Mouse (Mus musculus) E14TG2a.4 (cell line): ENCODE data around the gene Ly6g5b.

Experiments
- H3K27me3 ChIP-seq: 2 replicates; pipeline ENCODE4 v1.6.1; 2014; ENCODE audit warnings: low read length, control low read depth; ENCODE audit not compliant: insufficient read depth
- H3K36me3 ChIP-seq: 2 replicates; pipeline ENCODE4 v1.6.1; 2014; ENCODE audit warnings: low read length, control low read depth; ENCODE audit not compliant: insufficient read depth
- H3K4me1 ChIP-seq: replicated peaks from 2 replicates; pipeline ENCODE4 v1.6.1; 2014; ENCODE audit warnings: low read depth, low read length, control low read depth
- H3K4me3 ChIP-seq: replicated peaks from 2 replicates; pipeline ENCODE4 v1.5.1; 2014; ENCODE audit warnings: mild to moderate bottlenecking, low read length
- H3K9me3 ChIP-seq: 2 replicates; pipeline ENCODE4 v1.6.1; 2014; ENCODE audit warnings: low read length, control low read depth
- CTCF ChIP-seq: conservative IDR thresholded peaks from 2 replicates; pipeline ENCODE4 v1.5.1; 2014; ENCODE audit warnings: low read length
- NANOG ChIP-seq: IDR thresholded peaks from 2 replicates; pipeline ENCODE4 v1.6.1; 2014; ENCODE audit warnings: borderline replicate concordance, low read length, mixed read lengths
- POU5F1 ChIP-seq: IDR thresholded peaks from 2 replicates; pipeline ENCODE4 v1.6.1; 2014; ENCODE audit warnings: low read length, borderline replicate concordance

The Ly6g5b gene

DNA sequence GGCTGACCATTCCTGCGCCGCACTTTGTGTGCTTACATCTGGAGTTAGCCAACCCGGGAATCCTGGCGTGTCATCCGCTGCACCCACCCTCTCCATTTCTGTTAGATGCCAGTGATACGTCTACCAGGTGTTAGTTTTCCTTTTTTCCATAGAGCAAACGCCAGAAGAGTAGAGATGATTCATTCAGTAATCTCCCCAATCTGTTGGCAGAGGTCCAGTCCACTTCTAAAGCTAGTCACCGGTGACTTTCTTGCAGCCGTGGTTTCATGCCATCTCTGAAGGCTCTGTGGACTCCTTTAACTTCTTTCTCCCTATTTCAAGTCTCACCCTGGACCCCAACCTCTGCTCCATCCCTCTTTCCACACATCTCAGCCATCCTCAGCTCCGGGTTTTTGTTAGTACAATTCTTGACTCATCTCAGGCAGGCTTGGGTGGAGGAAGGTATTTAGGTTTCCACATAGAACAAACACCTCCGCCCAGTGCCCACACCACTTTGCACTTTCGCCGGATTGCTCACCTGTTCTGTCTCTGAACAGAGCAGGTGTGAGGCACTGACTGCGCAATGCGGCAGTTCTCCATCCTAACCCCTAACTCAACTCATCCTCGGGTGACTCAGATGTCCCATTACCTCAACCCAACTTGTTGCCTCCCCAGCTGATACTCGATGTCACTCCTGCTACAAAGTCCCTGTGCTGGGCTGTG, 46.9 kb downstream of the Ly6g5b start:
- Histone ChIP-seq H3K36me3 (peaks cover 2% of the 10 kb centered on the region), H3K4me1 (peaks cover 85% of the 10 kb centered on the region), H3K9me3 (no peaks in the 10 kb centered on the region), H3K4me3 (no peak overlapping the region), H3K27me3 (peaks cover 34% of the 10 kb centered on the region)
- TF ChIP-seq POU5F1 (no peak), NANOG (no peak), CTCF (no peak)

GRCm38 (mm10) chr17:35066084-35066483, 49.1 kb downstream of the Ly6g5b start, which contains the start of gene Mpig6b:
TSS of gene Mpig6b (minus strand) at chr17:35066184.
- Histone ChIP-seq H3K27me3 (peaks cover 34% of the 10 kb centered on the region), H3K4me3 (peak within 1 kb of the TSS; percentile 76), H3K4me1 (peaks cover 89% of the 10 kb centered on the region), H3K9me3 (no peaks in the 10 kb centered on the region), H3K36me3 (peaks cover 17% of the 10 kb centered on the region)
- TF ChIP-seq POU5F1 (no peak), CTCF (no peak), NANOG (no peak)

DNA sequence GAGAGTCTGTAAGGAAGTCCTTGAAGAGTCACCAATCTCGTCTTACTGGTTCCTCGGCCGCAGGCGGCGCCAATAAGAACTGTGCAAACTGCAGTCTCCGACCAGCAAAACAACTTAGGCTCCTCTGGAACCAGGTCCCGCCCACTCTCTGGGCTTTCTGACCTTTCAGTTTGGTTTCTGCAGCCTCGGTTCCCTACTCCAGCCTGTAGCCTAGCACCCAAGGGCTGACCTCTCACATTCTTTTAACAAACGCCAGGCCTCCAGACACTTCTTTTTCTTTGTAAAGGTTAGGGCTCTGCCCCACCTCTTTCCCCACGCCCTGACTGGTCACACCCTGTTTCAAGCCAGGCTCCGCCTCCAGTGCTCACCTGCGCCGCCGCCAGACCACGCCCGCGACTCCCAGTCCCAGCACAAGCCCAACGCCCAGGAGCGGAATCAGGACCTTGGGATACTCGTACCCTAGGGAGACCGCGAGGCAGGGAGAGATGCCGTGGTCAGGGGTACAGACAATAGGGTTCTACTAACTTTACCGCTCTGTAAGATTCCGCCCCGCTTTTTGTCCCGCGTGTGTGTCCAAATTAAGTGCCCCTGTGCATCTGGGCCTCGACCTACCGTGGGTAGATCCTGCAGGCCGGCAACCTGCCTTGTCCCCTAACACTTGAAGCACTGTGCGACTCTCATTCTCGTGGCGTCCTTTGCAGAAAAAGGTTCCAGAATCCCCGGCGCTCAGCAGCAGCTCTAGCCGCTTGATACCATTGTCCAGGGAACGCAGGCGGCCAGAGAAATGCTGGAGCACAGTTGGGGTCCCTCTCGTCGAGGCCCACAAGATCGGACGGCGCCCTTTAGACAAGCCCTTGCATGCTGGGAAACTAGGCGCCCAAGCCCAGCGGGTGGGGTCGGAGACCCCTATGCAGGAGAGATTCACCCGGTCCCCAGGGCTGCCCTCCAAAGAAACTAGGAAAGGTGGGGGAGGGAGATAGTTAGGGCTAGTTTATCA, 50.0 kb downstream of the Ly6g5b start, which contains the start of gene Ly6g6c:
Ly6g6c (plus strand) TSS at position 438 of the 997 bp plus-strand sequence.
- no peaks in the 10 kb centered on the region for H3K9me3 ChIP-seq

DNA sequence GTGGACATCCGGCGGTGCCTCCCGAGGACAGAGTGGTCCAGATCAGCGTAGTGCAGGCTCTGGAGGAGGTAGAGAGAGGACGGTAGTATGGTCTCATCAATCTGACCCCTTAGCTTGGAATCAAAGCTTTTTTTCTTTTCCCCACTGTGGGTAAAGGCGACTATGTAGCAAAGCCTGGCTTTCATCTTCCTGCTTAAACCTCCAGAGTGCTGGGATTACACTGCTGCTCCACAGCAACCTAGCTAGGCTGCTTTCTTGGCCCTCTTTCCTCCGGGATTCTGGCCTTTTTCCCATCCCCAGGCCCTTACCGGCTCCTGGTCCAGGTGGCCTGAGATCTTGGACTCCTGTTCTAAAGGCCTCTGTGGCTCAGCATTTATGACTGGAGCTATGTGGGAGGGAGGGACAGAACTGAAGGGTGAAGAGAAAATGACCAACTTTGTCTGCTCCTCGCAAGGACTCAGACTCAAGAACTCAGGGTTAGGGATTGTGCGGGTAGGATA, 50.8 kb downstream of the Ly6g5b start:
- Histone ChIP-seq H3K4me3 (peak overlapping the region; percentile 76), H3K36me3 (peaks cover 26% of the 10 kb centered on the region), H3K4me1 (peaks cover 87% of the 10 kb centered on the region), H3K27me3 (peaks cover 40% of the 10 kb centered on the region), H3K9me3 (no peaks in the 10 kb centered on the region)
- no peak for TF ChIP-seq POU5F1
- TF ChIP-seq CTCF: no peak
- no peak for TF ChIP-seq NANOG

More for the DNA sequence above, 50.0 kb downstream of the Ly6g5b start, which contains the start of gene Ly6g6c:
- Histone ChIP-seq H3K27me3 (peaks cover 37% of the 10 kb centered on the region), H3K4me1 (peaks cover 89% of the 10 kb centered on the region), H3K36me3 (peaks cover 24% of the 10 kb centered on the region), H3K4me3 (peak within 1 kb of the TSS; percentile 76)
- TF ChIP-seq NANOG: no peak
- TF ChIP-seq CTCF: no peak
- TF ChIP-seq POU5F1: no peak
